Mouse (Mus musculus): ENCODE data around the gene Grid1.

Gene Grid1

DNA sequence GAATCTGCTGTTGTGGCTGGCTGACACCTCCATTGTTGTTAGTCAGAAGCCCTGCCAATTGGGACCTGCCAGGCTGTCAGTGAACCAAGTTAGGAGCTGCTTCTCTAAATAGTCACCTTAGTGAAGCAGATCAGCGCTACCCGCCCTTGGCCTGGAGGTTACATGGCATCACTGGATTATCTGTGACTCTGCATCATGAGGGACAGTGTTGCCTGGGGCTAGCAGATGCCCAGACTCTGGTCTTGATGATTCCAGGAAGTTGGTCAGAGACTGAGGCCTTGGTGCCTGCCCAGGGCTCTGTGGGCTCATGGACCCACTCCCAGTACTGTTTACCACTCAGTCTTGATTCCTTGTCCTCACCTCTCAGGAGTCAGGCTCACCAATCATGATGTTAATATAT, 209.7 kb downstream of the Grid1 start:
- no peak for DNase-seq

DNA sequence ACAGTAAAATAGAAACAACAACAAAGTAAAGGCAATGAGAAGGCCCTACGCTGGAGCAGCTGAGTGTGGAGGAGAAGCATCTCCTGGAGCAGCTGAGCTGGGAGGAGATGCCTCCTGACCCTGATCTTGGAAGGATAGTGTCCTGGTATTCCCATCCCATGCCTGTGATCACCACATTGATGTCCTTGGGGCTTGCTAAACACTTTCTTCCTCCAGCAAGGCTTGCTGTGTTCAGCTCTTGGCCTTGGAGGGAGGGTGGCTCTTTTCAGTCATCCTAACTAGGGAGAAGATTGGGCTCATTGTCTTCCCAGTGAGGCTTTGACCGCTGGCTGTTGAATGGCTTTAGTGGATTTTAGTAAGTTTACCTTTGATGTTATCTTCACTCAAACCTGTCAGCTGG, 210.4 kb downstream of the Grid1 start:
- no peak for DNase-seq

DNA sequence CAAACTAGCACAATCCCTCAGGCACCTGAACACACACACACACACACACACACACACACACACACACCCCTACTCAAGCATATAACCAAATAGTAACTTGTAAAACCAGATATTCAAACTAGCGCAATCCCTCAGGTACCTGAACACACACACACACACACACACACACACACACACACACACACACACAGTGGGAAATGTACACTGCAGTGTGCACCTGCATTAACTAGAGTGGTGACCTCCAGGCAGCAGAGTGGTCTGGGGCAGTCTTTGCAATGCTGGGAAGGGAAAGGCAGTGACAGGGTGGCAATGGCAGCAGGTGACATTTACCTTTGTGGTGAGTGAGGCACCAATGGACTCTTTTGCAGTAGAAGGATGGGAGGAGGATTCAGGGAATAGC, 212.4 kb downstream of the Grid1 start:
- DNase-seq = no peak

DNA sequence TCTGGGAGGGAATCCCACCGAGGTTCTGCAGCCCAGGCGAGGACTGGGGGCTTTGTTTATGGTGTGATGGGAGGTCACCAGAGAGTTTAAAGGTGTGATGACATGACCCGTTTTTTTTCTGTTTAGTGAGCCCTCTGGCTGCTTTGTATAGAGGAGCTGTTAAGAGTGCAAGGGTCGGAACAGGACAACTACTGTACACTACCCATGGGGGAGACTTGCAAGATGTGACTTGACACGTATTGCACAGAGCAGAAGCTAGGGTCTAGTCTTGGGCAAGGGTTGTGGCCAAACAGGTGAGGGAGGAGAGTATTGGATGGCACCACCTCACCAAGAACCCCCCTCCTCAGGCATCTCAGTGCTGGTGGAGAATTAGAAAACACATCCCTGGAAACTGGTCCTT, 224.4 kb downstream of the Grid1 start:
- DNase-seq = no peak

DNA sequence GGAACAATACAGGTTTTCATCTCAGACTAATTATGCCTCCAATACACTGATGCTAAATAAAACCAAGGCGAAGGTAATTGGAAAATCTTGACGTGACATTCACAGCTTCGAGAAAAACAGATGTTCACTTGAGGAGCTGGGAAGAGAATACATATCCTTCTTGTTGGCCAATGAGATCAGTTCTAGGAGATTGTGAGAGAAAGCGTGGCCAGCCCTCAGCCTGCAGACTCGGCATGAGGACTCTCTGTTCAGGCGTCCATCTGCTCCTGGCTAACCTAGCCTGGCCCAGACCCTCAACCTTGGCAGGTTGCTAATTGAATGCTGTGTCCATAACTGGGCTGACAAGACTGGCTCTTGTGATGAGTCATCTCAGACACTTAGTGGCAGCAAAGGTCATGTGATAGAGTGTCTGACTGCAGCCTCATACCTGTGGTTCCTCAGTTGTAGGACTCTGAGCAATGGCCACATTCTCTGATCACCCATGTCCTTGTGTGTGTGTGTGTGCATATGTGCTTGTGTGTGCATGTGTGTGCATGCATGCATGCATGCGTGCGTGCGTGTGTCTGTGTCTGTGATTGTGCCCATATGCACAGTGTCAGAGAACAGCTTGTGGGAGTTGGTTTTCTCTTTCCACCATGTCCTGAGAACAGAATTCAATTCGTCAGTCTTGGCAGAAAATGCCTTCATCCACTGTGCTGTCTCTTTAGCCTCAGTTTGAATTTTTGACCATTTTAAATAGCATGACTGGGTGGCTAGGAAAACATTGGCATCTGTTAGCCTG, 225.2 kb downstream of the Grid1 start:
- no peak for DNase-seq

DNA sequence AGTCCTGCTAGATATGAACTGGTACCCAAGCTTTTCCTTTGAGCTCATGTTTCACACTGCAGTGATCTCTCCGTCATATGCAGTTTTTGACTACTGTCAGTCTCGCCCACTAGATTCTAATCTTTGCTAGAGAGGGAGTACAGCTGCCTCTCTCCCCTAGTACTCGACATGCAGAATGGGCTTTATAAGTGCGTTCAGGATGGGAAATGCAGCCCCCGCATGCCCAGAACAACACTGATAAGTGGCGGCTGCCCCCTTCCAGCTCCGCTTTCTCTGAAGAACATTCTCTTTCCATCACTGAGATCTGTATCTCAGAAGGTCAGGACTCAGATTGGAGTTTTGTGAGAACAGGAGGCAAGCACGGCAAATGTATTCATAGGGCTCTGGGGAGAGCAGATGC, 229.3 kb downstream of the Grid1 start:
- DNase-seq = no peak

DNA sequence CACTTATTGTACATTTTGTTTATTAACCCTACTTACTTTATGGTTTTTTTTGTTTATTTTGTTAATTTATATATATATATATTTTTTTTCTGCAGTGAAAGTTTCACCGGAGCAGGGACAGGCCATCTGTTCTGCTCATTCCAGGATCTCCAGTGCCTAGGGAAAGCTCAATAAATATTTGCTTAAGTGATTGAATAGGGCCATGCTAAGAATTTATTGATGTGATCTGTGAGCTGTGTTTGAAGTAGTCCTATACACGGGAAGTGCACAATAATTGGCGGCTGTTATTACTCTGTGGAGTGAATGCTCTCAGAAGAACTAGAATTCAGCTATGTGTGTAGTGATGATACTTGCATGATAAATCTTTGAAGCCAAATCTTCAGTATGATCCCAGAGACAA, 234.2 kb downstream of the Grid1 start:
- no peak for DNase-seq

DNA sequence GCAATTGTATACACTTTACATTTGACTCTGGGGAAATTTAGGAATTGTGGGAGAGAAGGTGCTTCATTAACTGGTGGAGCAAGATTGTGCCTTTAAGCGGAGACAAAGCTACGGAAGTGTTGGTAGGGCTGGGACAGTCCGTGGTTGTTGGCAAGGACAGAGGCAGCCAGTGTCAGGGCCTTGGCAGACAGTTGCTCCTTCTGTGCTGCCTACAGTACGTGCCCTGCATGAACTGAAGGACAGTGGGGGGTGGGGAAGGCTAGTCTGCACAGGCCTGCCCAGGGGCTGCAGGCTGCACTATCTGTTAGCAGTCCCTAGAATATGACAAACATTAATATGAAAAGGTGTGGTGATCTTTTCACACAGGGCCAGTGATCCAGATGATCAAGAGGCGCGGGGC, 254.7 kb downstream of the Grid1 start:
- peak; percentile 34 for DNase-seq

DNA sequence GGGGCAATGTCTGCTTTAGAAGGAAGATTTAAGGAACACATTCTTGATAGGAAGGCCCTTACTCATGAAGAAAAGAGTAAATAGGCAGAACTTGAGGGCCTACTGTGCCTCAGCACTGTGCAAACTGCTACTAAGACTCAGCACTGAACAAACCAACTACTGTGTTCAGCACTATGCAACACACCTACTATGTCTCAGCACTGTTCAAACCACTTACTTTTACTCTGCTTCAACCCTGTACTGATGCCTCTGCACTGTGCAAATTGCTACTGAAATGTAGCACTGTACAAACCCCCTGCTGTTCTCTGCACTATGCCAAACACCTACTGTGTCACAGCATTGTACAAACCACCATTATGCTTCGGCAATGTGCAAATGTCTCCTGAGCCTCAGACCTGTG, 260.0 kb downstream of the Grid1 start:
- DNase-seq = no peak

DNA sequence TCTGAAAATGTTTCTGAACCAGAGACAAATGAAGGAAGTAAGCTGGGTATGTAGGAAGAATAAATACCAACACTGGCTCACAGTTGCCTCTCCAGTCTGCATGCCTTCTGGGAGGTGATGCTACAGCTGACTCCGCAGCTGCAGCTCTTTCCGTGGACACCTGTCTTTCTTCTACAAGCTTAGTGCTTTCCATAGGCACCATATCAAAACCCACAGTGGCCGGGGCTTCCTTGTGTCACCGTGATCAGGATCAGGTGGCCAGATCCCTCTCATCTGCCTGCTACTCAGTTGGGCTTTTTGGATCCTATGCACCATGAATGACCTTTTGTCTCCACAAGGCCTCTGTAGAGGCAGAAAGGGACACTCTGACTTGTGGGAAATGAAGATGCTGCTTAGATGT, 272.7 kb downstream of the Grid1 start:
- no peak for DNase-seq

DNA sequence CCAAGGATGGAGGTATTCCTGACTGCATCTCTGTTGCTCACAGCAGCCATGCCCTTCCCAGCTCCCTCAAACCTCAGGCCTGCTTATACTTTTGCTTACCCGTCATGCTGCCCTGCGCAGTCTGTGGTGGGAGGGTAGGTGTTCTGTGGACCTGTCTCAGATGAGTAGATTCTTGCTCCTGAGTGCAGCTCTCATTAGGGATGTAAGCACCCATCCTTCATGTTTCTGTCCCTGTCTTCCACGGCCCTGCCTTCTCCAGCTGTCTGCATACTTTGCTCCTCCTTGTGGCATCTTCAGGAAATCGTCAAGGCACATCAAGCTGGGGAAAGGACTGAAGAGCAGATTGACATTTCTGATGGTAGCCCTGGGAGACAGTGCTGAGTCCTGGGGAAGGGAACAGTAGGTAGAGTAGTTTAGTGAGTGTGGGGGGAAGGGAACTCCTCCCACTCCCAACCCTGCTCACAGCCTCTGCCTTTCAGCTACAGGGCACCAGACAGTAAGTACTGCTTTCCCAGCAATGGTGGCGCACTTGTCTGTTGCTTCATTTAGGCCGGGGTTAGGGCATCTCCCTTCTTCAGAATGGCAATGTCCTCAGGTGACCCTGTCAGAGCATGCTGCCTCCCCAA, 273.8 kb downstream of the Grid1 start:
- no peak for DNase-seq

DNA sequence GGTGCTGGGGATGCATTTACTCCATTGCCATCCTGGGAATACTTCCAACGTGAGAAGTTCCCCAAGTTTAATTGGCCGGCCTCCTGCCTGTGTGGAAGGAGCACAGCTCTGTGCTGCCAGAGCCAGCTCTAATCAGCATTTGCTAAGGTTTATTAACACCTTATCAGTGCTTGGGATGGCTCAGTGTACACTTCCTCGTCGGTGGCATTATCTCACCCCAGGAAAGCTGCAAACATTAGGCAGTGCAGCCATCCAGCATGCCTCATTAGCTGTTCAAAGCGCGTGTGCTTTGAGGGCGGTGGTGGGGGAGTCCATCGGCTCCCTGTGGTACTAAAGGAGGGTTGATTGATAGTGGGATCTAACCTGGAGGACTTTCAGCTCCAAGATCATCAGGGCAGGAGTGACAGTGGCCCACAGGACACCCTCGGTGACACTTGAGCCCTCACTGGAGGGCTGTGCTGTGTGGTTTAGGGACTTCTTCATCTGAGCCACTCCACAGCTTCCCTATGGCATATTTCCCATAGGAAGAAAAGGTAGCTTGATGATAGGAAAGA, 275.7 kb downstream of the Grid1 start:
- DNase-seq = no peak

DNA sequence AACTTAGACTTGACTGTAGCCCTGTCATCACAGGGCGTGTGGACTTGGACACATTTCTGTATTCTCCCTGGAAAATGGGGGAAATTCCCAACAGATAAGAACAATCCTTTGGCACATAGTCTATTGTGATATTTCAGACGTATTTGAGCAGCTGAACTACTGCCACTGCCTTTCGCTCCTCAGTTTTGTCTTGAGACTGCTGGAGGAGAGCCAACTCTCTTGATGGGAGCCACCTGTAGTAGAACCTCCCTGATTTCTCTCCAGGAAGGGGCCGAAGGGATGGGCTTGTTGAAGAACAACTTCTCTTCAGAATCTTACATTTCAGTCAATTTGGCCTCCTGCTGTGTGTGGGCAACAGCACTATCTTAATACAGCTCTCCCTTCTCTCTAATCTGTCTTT, 276.2 kb downstream of the Grid1 start:
- DNase-seq = no peak

DNA sequence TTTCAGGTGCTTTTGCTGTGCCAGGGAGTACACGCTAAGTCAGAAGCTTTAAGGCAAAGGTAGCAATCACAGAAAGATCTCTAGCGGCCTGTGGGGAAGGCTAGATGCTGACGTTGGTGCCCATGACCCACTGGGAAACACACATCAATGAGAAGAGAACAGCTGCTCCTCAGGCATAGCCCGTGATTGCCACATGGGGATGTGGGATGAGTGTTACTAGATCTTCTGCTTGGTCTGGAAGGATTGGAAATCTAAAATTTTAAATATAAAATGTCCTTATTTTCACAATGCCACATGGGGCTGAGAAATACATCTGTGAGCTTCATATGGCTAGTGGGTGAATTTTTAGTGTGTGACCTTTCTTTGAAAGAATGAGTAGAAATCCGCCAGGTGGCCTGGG, 277.3 kb downstream of the Grid1 start:
- DNase-seq = no peak

DNA sequence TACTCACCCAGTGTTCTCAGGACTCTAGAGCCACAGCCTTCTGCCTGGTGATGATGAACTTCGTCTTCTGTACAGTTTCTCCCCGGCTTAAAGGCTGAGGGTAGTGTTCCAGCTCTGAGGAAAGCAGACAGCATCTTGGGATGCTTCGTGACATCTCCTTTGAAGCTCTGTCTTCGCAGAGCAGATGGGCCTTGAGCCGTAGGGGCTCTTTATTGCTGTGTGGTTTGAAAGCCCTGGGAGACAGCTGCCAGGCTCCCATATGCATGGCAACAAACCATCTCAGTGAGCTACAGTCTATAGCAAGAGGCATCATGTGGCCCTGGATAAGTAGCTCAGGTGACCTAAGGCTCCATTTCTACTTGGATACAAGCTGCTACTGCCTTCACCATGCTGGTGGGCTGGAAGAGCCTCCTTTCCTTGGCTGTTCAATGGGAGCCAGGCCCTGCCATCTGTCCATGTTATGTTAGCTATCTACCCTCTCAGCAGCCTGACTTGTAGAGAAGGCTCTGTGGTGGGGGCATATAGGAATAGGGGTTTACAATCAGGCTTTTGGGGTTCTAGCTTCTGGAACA, 283.8 kb downstream of the Grid1 start:
- no peak for DNase-seq

DNA sequence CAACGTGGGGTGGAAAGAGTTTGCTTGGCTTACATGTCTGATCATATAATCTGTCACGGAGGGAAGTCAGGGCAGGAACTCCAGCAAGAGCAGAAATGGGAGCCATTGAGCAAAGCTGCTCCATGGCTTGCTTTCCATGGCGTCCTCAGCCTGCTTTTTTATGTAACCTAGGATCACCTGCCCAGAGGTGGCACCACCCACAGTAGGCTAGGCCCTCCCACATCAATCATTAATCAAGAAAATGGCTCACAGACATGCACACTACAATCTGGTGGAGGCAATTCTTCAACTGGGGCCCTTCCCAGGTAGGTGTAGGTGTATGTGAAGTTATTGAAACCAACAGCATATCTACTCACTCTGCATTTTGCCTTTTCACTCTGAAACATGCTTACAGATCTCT, 287.7 kb downstream of the Grid1 start:
- no peak for DNase-seq

DNA sequence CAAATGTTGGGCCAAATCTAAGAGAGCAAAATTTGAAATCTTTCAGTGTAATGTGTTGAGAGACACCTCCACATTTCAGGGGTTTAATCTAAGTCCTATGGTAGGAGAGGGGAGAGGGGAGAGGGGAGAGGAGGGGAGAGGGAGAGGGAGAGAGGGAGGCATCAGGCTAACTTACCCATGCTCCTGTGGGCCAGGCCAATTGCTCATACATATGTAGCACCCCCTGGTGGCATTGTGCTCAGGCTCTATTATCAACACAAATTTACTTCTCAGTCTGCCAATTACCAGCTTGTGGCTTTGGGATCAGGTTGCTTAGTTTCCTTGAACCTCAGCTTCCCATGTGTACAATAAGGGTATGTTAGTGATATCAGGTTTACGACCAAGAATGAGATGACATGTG, 291.0 kb downstream of the Grid1 start:
- DNase-seq = no peak

DNA sequence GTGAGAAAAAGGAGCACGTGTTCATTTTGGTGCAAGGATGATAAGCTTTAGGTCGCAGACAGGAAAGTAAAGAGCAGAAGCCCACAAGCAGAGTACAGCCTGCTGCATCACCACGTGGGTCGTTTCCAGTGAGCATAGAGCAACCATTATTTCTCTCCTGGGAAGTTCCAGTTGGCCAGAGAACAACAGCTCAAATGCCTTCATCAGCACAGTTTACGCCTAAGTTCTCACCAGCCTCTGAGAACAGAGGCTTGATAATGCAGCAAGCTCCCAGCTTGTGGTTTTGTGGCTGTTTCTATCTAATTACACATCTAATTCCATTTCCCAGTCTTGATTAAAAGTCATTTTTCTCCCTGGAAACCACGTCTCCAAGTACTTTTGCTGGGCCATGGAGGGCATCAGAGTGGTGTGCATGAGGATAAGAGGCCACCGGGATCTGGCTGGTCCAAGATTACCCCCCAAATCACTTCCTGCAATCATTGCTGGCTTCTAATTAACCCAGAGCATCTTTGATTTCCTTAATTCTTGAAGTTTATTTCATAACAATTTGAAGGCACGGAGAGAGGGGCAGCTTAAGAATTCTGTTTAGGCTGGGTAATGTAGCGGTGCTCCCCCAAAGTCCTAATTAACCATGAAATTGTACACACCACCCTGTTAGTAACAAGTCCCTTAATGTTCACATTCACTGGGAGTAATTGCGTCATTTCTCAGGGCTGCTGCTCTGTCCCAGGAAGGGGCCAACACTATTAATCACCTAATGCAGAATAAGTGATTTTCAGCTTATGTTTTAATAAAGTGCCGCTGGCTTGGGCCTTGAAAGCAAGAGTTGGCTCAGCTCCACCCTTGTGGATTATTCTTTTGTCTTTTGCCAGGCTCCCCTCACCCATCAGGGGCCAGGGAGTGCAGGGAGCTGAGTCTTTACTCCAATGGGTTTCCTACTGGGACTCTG, 292.7 kb downstream of the Grid1 start:
- DNase-seq = no peak

DNA sequence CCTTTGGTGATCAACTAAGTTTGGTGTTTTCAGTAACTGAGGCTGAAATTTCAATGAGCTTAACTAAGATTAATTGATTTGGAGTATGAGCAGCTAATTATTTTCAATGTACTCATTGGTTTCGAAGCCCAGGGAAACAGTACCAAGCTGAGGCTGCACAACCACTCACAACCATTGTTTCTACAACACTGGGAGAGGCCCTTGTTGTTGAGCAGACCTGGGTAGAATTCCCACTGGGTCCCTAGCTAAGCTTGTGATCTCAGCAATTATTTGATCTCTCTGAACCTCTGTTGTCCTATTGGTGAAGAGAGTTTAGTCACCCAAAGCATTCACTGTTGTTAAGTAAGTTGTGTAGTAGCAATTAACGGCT, 293.4 kb downstream of the Grid1 start:
- no peak for DNase-seq

DNA sequence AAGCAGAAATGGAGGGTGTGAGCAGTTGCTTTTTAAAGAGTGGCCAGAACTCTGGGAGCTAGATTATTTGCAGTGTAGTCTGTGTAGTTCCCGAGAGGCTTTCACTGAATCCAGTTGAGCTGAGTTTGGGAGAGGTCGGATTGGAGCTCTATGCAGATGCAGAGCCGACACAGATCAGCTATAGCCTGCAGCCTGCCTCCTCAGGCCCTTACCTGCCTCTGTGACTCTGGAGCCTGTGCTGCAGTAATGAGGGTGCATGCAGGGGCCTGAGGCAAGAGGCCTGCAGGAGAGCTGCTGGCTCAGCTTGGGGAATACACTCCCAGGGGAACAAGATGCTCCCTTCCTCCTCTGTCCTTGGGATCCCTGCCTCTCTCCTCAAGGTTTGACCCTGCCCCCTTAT, 296.0 kb downstream of the Grid1 start:
- no peak for DNase-seq

DNA sequence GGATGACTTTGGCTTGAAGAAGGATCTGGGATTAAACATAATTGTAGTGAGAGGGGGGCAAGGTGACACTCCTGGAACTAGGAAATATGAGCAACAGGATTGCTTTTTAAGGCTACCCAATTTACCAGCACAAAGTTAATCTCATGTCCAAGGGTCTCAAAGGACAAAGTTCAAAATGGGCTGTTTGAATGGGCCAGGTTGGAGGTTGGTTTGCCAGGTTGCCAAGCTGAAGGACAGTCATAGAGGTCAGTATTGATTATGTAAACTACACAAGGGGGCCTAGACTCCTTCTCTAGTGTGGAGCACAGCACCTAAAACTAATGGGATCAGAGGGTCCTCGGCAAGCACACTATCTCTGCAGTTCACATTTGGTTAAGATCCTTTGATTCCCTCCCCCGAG, 300.2 kb downstream of the Grid1 start:
- DNase-seq = no peak

DNA sequence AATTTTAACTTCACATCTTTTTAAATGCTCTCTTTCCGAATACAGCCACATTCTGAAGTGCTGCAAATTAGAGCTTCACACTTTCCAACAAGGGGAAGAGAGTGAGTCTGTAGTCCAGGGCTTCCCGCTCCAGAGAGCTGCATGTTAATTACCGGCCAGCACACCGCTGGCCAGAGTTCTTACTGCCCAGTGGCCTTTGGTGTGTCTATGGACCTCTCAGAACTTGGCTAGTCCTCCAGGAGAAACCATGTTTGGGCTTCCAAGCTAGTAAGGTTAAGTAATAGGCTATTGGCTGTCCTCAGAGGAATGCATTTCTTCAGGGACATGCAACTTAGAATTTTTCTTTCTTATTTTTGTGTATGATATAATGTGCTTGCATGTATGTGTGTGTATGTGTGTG, 301.0 kb downstream of the Grid1 start:
- DNase-seq = no peak

DNA sequence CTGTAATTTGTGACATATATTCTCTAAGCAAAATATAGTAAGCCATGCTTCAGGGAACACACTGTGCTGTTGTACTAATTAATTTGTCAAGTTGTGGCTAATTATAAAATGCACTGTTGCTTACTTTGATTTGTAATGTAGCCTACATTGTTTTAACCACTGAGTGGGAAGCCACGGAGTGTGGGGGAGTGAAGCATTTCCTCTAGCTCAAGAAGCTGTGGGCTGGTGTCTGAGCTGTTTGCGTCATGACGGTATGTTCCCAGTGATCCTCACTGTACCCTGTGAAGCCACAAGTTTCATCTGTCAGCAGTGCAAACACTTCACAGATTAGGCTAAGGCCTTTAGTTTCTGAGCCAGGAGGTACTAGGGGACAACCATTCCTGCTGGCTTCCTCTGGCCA, 302.2 kb downstream of the Grid1 start:
- DNase-seq = no peak

Measured in cerebellum, adult 11-12 months (tissue).